Mouse (Mus musculus) T-helper 1 cell (primary cell): ENCODE data around the gene Tra2a.

Source experiments
- in situ Hi-C: fragments of 300-600 bp; cut with MboI, MseI; formaldehyde crosslinking; loops from one replicate; pipeline ENCODE4 v1.15.1; 2025; ENCODE audit warnings: high pct_unique_total_duplicates

Gene Tra2a

GRCm38 (mm10) chr6:49212931-49213580, 50.8 kb downstream of the Tra2a start:
- in situ Hi-C loops = loop anchor here (25.0 kb wide), 2 partner anchors 1451 to 1551 kb away; no protein-coding TSS in a partner anchor

DNA sequence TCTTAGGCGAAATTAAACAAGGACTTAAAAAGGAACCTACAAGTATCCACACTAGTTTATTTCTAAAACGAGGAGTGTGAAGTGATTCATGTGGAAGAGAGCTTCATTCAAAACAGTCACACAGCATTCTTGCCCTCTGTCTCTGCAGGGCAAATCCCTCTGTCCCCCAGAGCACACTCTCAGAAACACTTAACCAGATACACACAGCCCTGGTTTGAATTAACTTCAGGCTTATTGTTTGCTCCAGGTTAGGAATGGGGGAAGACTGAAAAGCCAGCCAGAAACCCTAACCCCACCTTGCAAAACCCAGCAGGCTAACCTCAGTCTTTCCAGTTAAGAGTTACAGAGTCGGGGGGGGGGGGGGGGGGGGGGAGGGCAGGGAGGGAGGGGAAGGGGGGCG, 51.7 kb downstream of the Tra2a start:
- in situ Hi-C loops = loop anchor here (25.0 kb wide), 2 partner anchors 1450 to 1550 kb away; no protein-coding TSS in a partner anchor

- in situ Hi-C loops = loop anchor here (25.0 kb wide), 2 partner anchors 1449 to 1549 kb away; no protein-coding TSS in a partner anchor
These were observed 52.2 kb downstream of the Tra2a start for GRCm38 (mm10) chr6:49211596-49211995.

- in situ Hi-C loops = loop anchor here (25.0 kb wide), 2 partner anchors 1448 to 1548 kb away; no protein-coding TSS in a partner anchor
These were observed 53.7 kb downstream of the Tra2a start for GRCm38 (mm10) chr6:49209881-49210854.

DNA sequence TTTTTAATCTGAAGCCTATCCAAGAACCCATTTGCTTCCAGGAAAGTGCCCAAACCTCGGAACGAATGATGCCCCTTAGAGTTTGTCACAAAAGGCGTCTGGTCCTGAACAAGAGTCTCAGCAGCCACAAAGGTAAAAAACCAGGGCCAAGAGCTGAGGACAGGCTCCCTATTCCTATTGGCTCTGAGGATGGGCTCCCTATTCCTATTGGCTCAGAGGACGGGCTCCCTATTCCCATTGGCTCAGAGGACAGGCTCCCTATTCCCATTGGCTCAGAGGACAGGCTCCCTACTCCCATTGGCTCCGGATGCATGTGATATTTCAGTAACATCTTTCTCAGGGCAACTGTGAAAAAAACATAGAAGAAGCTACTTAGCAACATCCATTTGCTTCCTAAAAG, 54.9 kb downstream of the Tra2a start:
- in situ Hi-C loops = loop anchor here (25.0 kb wide), 2 partner anchors 1447 to 1547 kb away; no protein-coding TSS in a partner anchor

GRCm38 (mm10) chr6:49208297-49208930, 55.4 kb downstream of the Tra2a start:
- in situ Hi-C loops = loop anchor here (25.0 kb wide), 2 partner anchors 1446 to 1546 kb away; no protein-coding TSS in a partner anchor

GRCm38 (mm10) chr6:49206416-49206815, 57.4 kb downstream of the Tra2a start:
- in situ Hi-C loops = loop anchor here (25.0 kb wide), 2 partner anchors 1444 to 1544 kb away; no protein-coding TSS in a partner anchor

GRCm38 (mm10) chr6:49195188-49195587, 68.6 kb downstream of the Tra2a start:
- in situ Hi-C loops = loop anchor here (5.0 kb wide), 1 partner anchor 133 kb away; no protein-coding TSS in a partner anchor

GRCm38 (mm10) chr6:49194536-49194935, 69.3 kb downstream of the Tra2a start:
- in situ Hi-C loops = no loop called here
